In the genomic region with DNA sequence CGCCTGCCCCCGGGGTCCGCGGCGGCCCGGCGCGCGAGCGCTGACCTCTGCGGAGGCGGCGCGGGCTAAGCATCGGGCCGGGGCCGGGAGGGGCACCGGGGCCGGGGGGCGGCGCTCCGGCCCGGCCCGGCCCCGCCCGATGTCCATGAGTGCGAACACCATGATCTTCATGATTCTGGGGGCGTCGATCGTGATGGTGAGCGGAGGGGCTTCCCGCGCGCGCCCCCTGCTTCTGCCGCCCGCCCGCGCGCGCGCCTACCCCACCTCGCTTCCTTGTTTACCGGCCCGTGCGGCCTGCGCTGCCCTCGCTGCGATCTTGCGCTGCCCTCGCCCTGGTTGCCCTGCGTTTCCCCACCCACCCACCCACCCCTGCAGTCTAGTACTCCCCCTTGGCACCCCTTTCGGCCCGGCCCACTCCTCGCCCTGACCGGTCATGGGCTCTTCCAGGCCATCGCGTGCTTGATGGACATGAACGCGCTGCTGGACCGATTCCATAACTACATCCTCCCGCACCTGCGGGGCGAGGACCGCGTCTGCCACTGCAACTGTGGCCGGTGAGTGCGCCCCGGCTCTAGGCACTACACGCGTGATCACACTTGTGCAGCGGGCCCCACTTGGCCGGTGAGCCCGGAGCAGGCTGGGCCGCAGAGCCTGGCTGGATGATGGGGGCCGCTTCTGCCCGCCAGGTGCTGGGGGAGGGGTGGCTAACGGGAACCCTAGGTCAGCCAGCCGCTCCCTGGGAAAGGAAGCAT, we compare ENCODE assay signal across 8 mouse cellular contexts. TPM values are rescaled to one million over a fixed set of nuclear protein-coding genes. Genes with fewer than 3 reads are reported as not detected.
DNase-seq lines count a peak whose midpoint lies in the region; ATAC-seq lines count a peak whose summit lies in the region.

No protein-coding gene starts in this region.

- peaks cover 34% of the 10 kb centered on the region for H3K4me1 ChIP-seq in liver, embryonic 13.5 days (replicated peaks)
- peaks cover 11% of the 10 kb centered on the region for H3K4me1 ChIP-seq in neural tube, embryonic 11.5 days (ENCODE audit: control insufficient read depth, insufficient read depth, low read length)

- ATAC-seq in granulocyte monocyte progenitor cell, adult 5-6 weeks (replicated peaks; ENCODE audit: poor library complexity, severe bottlenecking): peak; percentile 9; the same call in 1 of the 2 replicates
- peak; percentile 68 for ATAC-seq in liver, embryonic 13.5 days (ENCODE audit: low read depth)
- ATAC-seq in neural tube, embryonic 11.5 days (ENCODE audit: insufficient read depth, low FRiP score, low TSS enrichment): peak; percentile 51

- no peaks in the 10 kb centered on the region for H3K27me3 ChIP-seq in liver, embryonic 13.5 days
- H3K27me3 ChIP-seq in neural tube, embryonic 11.5 days (ENCODE audit: control insufficient read depth, insufficient read depth, low read length): no peaks in the 10 kb centered on the region

- H3K4me2 ChIP-seq in liver, embryonic 13.5 days: peak overlapping the region; percentile 95
- peak overlapping the region; percentile 74 for H3K4me2 ChIP-seq in neural tube, embryonic 11.5 days (ENCODE audit: low read depth)

- H3K36me3 ChIP-seq in liver, embryonic 13.5 days: peaks cover 29% of the 10 kb centered on the region
- peaks cover 5% of the 10 kb centered on the region; the same call in 1 of the 2 replicates for H3K36me3 ChIP-seq in neural tube, embryonic 11.5 days (ENCODE audit: control insufficient read depth, insufficient read depth, low read length)

- no peak overlapping the region; the same call in 1 of the 2 replicates for H3K27ac ChIP-seq in liver, embryonic 13.5 days
- H3K27ac ChIP-seq in neural tube, embryonic 11.5 days (ENCODE audit: low read depth, low read length): peak overlapping the region; percentile 81

- peak overlapping the region; percentile 79 for H3K9ac ChIP-seq in liver, embryonic 13.5 days
- H3K9ac ChIP-seq in neural tube, embryonic 11.5 days (ENCODE audit: low read length): peak overlapping the region; percentile 85

- no peaks in the 10 kb centered on the region for H3K9me3 ChIP-seq in liver, embryonic 13.5 days (replicated peaks)
- H3K9me3 ChIP-seq in neural tube, embryonic 11.5 days (ENCODE audit: control insufficient read depth, low read length): no peaks in the 10 kb centered on the region

- 1% methylated on average over 62 of the region's 79 CpGs for WGBS in liver, embryonic 13.5 days (ENCODE audit: insufficient replicate concordance)
- under 1% methylated on average over 48 of the region's 79 CpGs for WGBS in neural tube, embryonic 11.5 days

- DNase-seq in urinary bladder, adult 2 months (ENCODE audit: low spot score): peak; percentile 33
- no peak for DNase-seq in urinary bladder, postnatal 10 days (ENCODE audit: low spot score)
- peak; percentile 94 to 96 for DNase-seq in cerebellum, postnatal 14 days
- peak; percentile 31 for DNase-seq in kidney, adult 11 months
- DNase-seq in liver, embryonic 13.5 days: no peak
- DNase-seq in neural tube, embryonic 11.5 days (ENCODE audit: low spot score): peak; percentile 38
- DNase-seq in thymus, postnatal 0 days (ENCODE audit: low spot score): peak; percentile 54

- H3K4me3 ChIP-seq in liver, embryonic 13.5 days (replicated peaks): peak overlapping the region; percentile 78
- peak overlapping the region; percentile 86 for H3K4me3 ChIP-seq in neural tube, embryonic 11.5 days (ENCODE audit: low read depth, low read length)

RNA-seq across cellular contexts. Expression of a gene that starts 0.5 kb away (rescaled TPM):
- polyA plus RNA-seq in urinary bladder, adult 2 months (2012; rRNA removed): 2.7 and 3.3 TPM in 2 replicates
- 0.32 and 0.95 TPM in 2 replicates for total RNA-seq in granulocyte monocyte progenitor cell, adult 5-6 weeks (2014; fragmentation: Nextera tagmentation)
- 0.31 TPM in 1 of 2 replicates, not detected in the other for total RNA-seq in granulocyte monocyte progenitor cell, adult 5-6 weeks (2017)
- polyA plus RNA-seq in liver, embryonic 13.5 days (2015; fragmentation: Nextera tagmentation; extraction: Ambion mirVana): 0.07 and 0.18 TPM in 2 replicates
- polyA plus RNA-seq in neural tube, embryonic 11.5 days (2014; fragmentation: Nextera tagmentation; extraction: Ambion mirVana): 0.64 and 1.3 TPM in 2 replicates
- 1.1 and 1.4 TPM in 2 replicates for polyA plus RNA-seq in thymus, postnatal 0 days (2015; fragmentation: Nextera tagmentation; extraction: Ambion mirVana)

RNA-seq across cellular contexts. Expression of a gene that starts 25.8 kb away (rescaled TPM):
- 63.3 and 74.8 TPM in 2 replicates for polyA plus RNA-seq in urinary bladder, adult 2 months (2012; rRNA removed)
- total RNA-seq in granulocyte monocyte progenitor cell, adult 5-6 weeks (2014; fragmentation: Nextera tagmentation): 66.8 and 134 TPM in 2 replicates
- total RNA-seq in granulocyte monocyte progenitor cell, adult 5-6 weeks (2017): 95.3 and 118 TPM in 2 replicates
- 73.2 and 75.6 TPM in 2 replicates for polyA plus RNA-seq in liver, embryonic 13.5 days (2015; fragmentation: Nextera tagmentation; extraction: Ambion mirVana)
- 92.4 and 101 TPM in 2 replicates for polyA plus RNA-seq in neural tube, embryonic 11.5 days (2014; fragmentation: Nextera tagmentation; extraction: Ambion mirVana)
- 61.6 and 63.9 TPM in 2 replicates for polyA plus RNA-seq in thymus, postnatal 0 days (2015; fragmentation: Nextera tagmentation; extraction: Ambion mirVana)

RNA-seq across cellular contexts. Expression of a gene that starts 30.5 kb away (rescaled TPM):
- polyA plus RNA-seq in urinary bladder, adult 2 months (2012; rRNA removed): 119 and 148 TPM in 2 replicates
- 58.5 and 75.8 TPM in 2 replicates for total RNA-seq in granulocyte monocyte progenitor cell, adult 5-6 weeks (2014; fragmentation: Nextera tagmentation)
- 80.5 and 99.6 TPM in 2 replicates for total RNA-seq in granulocyte monocyte progenitor cell, adult 5-6 weeks (2017)
- polyA plus RNA-seq in liver, embryonic 13.5 days (2015; fragmentation: Nextera tagmentation; extraction: Ambion mirVana): 77.7 TPM in 2 replicates
- 154 and 158 TPM in 2 replicates for polyA plus RNA-seq in neural tube, embryonic 11.5 days (2014; fragmentation: Nextera tagmentation; extraction: Ambion mirVana)
- 194 and 202 TPM in 2 replicates for polyA plus RNA-seq in thymus, postnatal 0 days (2015; fragmentation: Nextera tagmentation; extraction: Ambion mirVana)

RNA-seq across cellular contexts. Expression of a gene that starts 39.4 kb away (rescaled TPM):
- 29.3 and 32.1 TPM in 2 replicates for polyA plus RNA-seq in urinary bladder, adult 2 months (2012; rRNA removed)
- total RNA-seq in granulocyte monocyte progenitor cell, adult 5-6 weeks (2014; fragmentation: Nextera tagmentation): not detected in 2 replicates
- total RNA-seq in granulocyte monocyte progenitor cell, adult 5-6 weeks (2017): 0.26 and 0.36 TPM in 2 replicates
- 0.43 and 0.45 TPM in 2 replicates for polyA plus RNA-seq in liver, embryonic 13.5 days (2015; fragmentation: Nextera tagmentation; extraction: Ambion mirVana)
- polyA plus RNA-seq in neural tube, embryonic 11.5 days (2014; fragmentation: Nextera tagmentation; extraction: Ambion mirVana): 11.7 and 13.1 TPM in 2 replicates
- 8.6 and 9.0 TPM in 2 replicates for polyA plus RNA-seq in thymus, postnatal 0 days (2015; fragmentation: Nextera tagmentation; extraction: Ambion mirVana)

RNA-seq across cellular contexts. Expression of a gene that starts 41.0 kb away (rescaled TPM):
- polyA plus RNA-seq in urinary bladder, adult 2 months (2012; rRNA removed): 18.5 and 20.1 TPM in 2 replicates
- 2.8 and 7.6 TPM in 2 replicates for total RNA-seq in granulocyte monocyte progenitor cell, adult 5-6 weeks (2014; fragmentation: Nextera tagmentation)
- 0.88 and 2.1 TPM in 2 replicates for total RNA-seq in granulocyte monocyte progenitor cell, adult 5-6 weeks (2017)
- 0.39 and 0.49 TPM in 2 replicates for polyA plus RNA-seq in liver, embryonic 13.5 days (2015; fragmentation: Nextera tagmentation; extraction: Ambion mirVana)
- 2.2 and 2.7 TPM in 2 replicates for polyA plus RNA-seq in neural tube, embryonic 11.5 days (2014; fragmentation: Nextera tagmentation; extraction: Ambion mirVana)
- 4.4 and 5.2 TPM in 2 replicates for polyA plus RNA-seq in thymus, postnatal 0 days (2015; fragmentation: Nextera tagmentation; extraction: Ambion mirVana)

Comparison
In these comparisons a context has a peak if more than half of its experiments do, and no peak if none do; other contexts are left out.
1. DNase-seq: peak in urinary bladder, adult 2 months (single experiment), cerebellum, postnatal 14 days (2 of 2), kidney, adult 11 months (single experiment), neural tube, embryonic 11.5 days (single experiment) and thymus, postnatal 0 days (single experiment); none in urinary bladder, postnatal 10 days (single experiment) and liver, embryonic 13.5 days (single experiment).
2. ATAC-seq: peak in every context shown above with its lines; median percentile 68 in liver, embryonic 13.5 days; 51 in neural tube, embryonic 11.5 days; 9 in granulocyte monocyte progenitor cell, adult 5-6 weeks.